Mouse (Mus musculus) duodenum, adult 2 months (tissue): Measurements from ENCODE around the gene Klrd1. TPM values are rescaled to one million over a fixed set of nuclear protein-coding genes. Genes with fewer than 3 reads are reported as not detected.

Experiments used
- polyA plus RNA-seq: library from polyadenylated mRNA; depleted of rRNA; stranded (reverse); fragments of >200 nt; gene quantifications from 2 replicates; pipeline ENCODE4 v1.2.3, GENCODE M21; 2012; ENCODE audit warnings: low replicate concordance; rRNA removed

The Klrd1 gene
- not detected in 2 replicates for polyA plus RNA-seq

GRCm38 (mm10) chr6:129591508-129591907 lies at the start of gene Klrd1:
TSS of gene Klrd1 (plus strand) at chr6:129591782.

GRCm38 (mm10) chr6:129577605-129578004 lies 14.0 kb upstream of the Klrd1 start, which contains the start of gene Klre1:
TSS of gene Klre1 (plus strand) at chr6:129577905.

GRCm38 (mm10) chr6:129623735-129624134 lies 32.2 kb downstream of the Klrd1 start, which contains the start of gene Klrk1:
TSS of gene Klrk1 (minus strand) at chr6:129623864.

GRCm38 (mm10) chr6:129643237-129643636 lies 51.7 kb downstream of the Klrd1 start, which contains the start of gene Klrc3:
TSS of gene Klrc3 (minus strand) at chr6:129643337.

Other genes with a start within 250 kb of the Klrd1 start
- 0.06 TPM in 1 of 2 replicates, not detected in the other for gene Clec12a, start 249.1 kb upstream of the Klrd1 start, polyA plus RNA-seq
- not detected in 2 replicates for gene Clec12b, start 205.9 kb upstream of the Klrd1 start, polyA plus RNA-seq
- gene Clec1b, start 194.5 kb upstream of the Klrd1 start, polyA plus RNA-seq, result 0.06 and 0.47 TPM in 2 replicates
- gene Clec9a, start 182.9 kb upstream of the Klrd1 start, polyA plus RNA-seq, result 0.06 and 0.34 TPM in 2 replicates
- gene Clec1a, start 139.8 kb upstream of the Klrd1 start, polyA plus RNA-seq, result 0.14 and 0.46 TPM in 2 replicates
- not detected in 2 replicates for gene Olr1, start 84.6 kb upstream of the Klrd1 start, polyA plus RNA-seq
- not detected in 2 replicates for gene Tmem52b, start 79.2 kb upstream of the Klrd1 start, polyA plus RNA-seq
- 11.0 and 14.0 TPM in 2 replicates for gene Gabarapl1, start 58.6 kb upstream of the Klrd1 start, polyA plus RNA-seq
- not detected in 2 replicates for gene Klre1, start 13.9 kb upstream of the Klrd1 start, polyA plus RNA-seq
- not detected in 2 replicates for gene Klrk1, start 32.1 kb downstream of the Klrd1 start, polyA plus RNA-seq
- not detected in 2 replicates for gene Klrc3, start 51.6 kb downstream of the Klrd1 start, polyA plus RNA-seq
- not detected in 2 replicates for gene Klrc2, start 68.9 kb downstream of the Klrd1 start, polyA plus RNA-seq
- not detected in 2 replicates for gene Klrc1, start 87.2 kb downstream of the Klrd1 start, polyA plus RNA-seq
- not detected in 2 replicates for gene Klri1, start 125.3 kb downstream of the Klrd1 start, polyA plus RNA-seq
- gene Klri2, start 148.7 kb downstream of the Klrd1 start, polyA plus RNA-seq, result not detected in 2 replicates
- not detected in 2 replicates for gene Gm156, start 192.5 kb downstream of the Klrd1 start, polyA plus RNA-seq